Mouse (Mus musculus) heart, embryonic 16.5 days (tissue): ENCODE measurements around the gene Tas2r144. TPM values are rescaled to one million over a fixed set of nuclear protein-coding genes. Genes with fewer than 3 reads are reported as not detected.

Source experiments
- ATAC-seq: fragments of 200-750 bp; cut with Nextera tagmentation; replicated peaks from 2 replicates; pipeline ENCODE4 v1.8.0; 2017; ENCODE audit warnings: moderate number of reproducible peaks; ENCODE audit not compliant: insufficient read depth, low FRiP score; ENCODE audit errors: extremely low read depth
- H3K27ac ChIP-seq: fragments of 300-500 bp; sonication (generic); 2 replicates; pipeline ENCODE4 v1.5.1; 2014; ENCODE audit warnings: mild to moderate bottlenecking, low read length, control low read depth, moderate library complexity
- H3K27me3 ChIP-seq: fragments of 300-500 bp; sonication (generic); 2 replicates; pipeline ENCODE4 v1.6.1; 2014; ENCODE audit warnings: low read length, mixed read lengths; ENCODE audit not compliant: control insufficient read depth, insufficient read depth
- H3K36me3 ChIP-seq: fragments of 300-500 bp; sonication (generic); 2 replicates; pipeline ENCODE4 v1.6.1; 2014; ENCODE audit not compliant: control insufficient read depth, insufficient read depth
- H3K4me1 ChIP-seq: fragments of 300-500 bp; sonication (generic); 2 replicates; pipeline ENCODE4 v1.6.1; 2014; ENCODE audit warnings: low read length, mixed read lengths; ENCODE audit not compliant: control insufficient read depth, insufficient read depth
- H3K4me2 ChIP-seq: fragments of 300-500 bp; sonication (generic); 2 replicates; pipeline ENCODE4 v1.6.1; 2014; ENCODE audit warnings: low read depth, mild to moderate bottlenecking, control low read depth, low read length
- H3K4me3 ChIP-seq: fragments of 300-500 bp; sonication (generic); 2 replicates; pipeline ENCODE4 v1.5.1; 2014; ENCODE audit warnings: mild to moderate bottlenecking, control low read depth, low read length
- H3K9ac ChIP-seq: fragments of 300-500 bp; sonication (generic); 2 replicates; pipeline ENCODE4 v1.6.1; 2014; ENCODE audit warnings: low read length, control low read depth
- H3K9me3 ChIP-seq: fragments of 300-500 bp; sonication (generic); replicated peaks from 2 replicates; pipeline ENCODE4 v1.6.1; 2016; ENCODE audit warnings: low read length; ENCODE audit not compliant: control insufficient read depth
- WGBS: fragments of 180-500 bp; shearing (Covaris S2); extraction: QIAGEN DNeasy Blood & Tissue Kit; methylation state at CpG from one replicate; pipeline ENCODE4 v1.1.7; 2014; 5-methylcytosine and 5-hydroxymethylcytosine counted together
- polyA plus RNA-seq: library from polyadenylated mRNA; unstranded; fragments of >200 nt; fragmentation: Nextera tagmentation; extraction: Ambion mirVana; gene quantifications from 2 replicates; pipeline ENCODE4 v1.2.1, GENCODE M21; 2015

The Tas2r144 gene
- polyA plus RNA-seq, 1 experiment from 2014 or later, result not detected

GRCm38 (mm10) chr6:42231191-42231590 lies 16.1 kb downstream of the Tas2r144 start:
- 87% methylated on average over 3 of the region's 3 CpGs for WGBS

DNA sequence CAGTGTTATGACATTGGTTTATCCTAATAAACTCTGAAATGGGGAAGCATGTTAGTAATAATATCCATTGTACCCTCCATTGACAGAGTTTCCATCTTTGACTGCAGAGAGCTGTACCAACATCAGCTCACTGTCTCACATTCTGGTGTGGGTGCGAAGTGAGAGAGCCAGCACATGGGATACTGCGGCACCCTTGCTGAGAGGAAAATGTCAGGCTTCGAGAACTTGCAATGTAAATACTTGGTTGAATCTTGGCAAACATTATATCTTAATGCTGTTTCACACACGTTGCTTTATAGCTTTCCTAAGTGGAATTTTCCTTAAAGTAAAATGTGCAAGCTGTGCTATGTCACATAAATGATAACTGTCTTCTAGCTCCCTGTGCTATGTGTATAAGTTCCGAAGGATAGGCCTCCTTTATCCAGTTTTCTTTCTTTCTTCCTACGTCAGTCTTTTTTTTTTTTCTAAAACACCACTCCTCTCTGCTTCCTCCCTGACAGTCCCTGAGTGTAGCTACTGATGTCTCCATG lies 22.2 kb downstream of the Tas2r144 start:
- Histone ChIP-seq H3K4me1 (no peaks in the 10 kb centered on the region), H3K9me3 (no peaks in the 10 kb centered on the region), H3K4me3 (no peak overlapping the region), H3K9ac (no peak overlapping the region), H3K27me3 (no peaks in the 10 kb centered on the region), H3K36me3 (no peaks in the 10 kb centered on the region), H3K27ac (no peak overlapping the region), H3K4me2 (no peak overlapping the region)
- ATAC-seq, result no peak
- WGBS, result 58% methylated on average over 6 of the region's 6 CpGs

More at GRCm38 (mm10) chr6:42231191-42231590, 16.1 kb downstream of the Tas2r144 start:
- ATAC-seq, result no peak
- no peak overlapping the region for H3K9ac ChIP-seq
- no peak overlapping the region for H3K4me2 ChIP-seq
- no peak overlapping the region for H3K27ac ChIP-seq
- no peaks in the 10 kb centered on the region for H3K36me3 ChIP-seq
- no peaks in the 10 kb centered on the region for H3K27me3 ChIP-seq
- H3K4me1 ChIP-seq, result no peaks in the 10 kb centered on the region
- H3K4me3 ChIP-seq, result no peak overlapping the region
- no peaks in the 10 kb centered on the region for H3K9me3 ChIP-seq

GRCm38 (mm10) chr6:42241311-42242045 lies 26.4 kb downstream of the Tas2r144 start:
- Histone ChIP-seq H3K9me3 (no peaks in the 10 kb centered on the region), H3K4me1 (0 out of 2 replicates have a peak, but pooled peaks cover 7% of the 10 kb centered on the region), H3K4me3 (no peak overlapping the region), H3K36me3 (no peaks in the 10 kb centered on the region), H3K9ac (no peak overlapping the region), H3K27ac (no peak overlapping the region), H3K4me2 (no peak overlapping the region), H3K27me3 (no peaks in the 10 kb centered on the region)
- 67% methylated on average over 6 of the region's 6 CpGs for WGBS
- no peak for ATAC-seq

DNA sequence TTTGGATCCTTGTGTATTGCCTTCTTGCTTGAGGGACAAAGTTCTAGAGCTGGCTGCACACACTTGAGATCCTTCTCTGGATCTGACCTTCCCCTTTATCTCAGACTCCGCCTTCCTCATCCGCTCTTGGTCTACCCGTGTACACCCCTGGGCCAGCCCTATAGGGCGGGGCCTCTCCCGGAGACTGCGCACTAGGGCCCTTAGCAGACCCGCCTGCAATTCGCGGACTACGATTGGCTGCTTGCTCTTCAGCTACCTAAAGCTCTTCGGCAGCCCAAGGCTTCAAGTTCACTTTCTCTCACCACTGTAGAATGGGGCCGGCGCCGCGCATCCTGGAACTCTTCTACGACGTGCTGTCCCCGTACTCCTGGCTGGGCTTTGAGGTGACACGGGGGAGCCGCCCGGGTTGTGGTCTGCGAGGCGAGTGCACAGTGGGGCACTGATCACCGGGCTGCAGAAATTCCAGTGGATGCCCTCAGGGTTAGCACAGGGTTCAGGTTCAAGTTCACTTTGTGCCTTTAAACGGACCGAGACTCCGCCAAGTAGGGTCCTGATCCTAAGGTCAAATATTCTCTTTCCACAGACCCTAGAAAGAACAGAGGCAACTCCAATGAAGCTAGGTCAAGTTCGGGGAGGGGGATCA lies 30.7 kb downstream of the Tas2r144 start, which contains the start of gene Gstk1:
Gene Gstk1, plus strand, starts transcription at position 225 of the 643 bp plus-strand sequence.
- Histone ChIP-seq H3K9me3 (no peaks in the 10 kb centered on the region), H3K27me3 (no peaks in the 10 kb centered on the region), H3K9ac (peak within 1 kb of the TSS; percentile 80), H3K4me2 (peak within 1 kb of the TSS; percentile 94), H3K36me3 (no peaks in the 10 kb centered on the region), H3K27ac (no peak within 1 kb of the TSS), H3K4me3 (peak within 1 kb of the TSS; percentile 64), H3K4me1 (0 out of 2 replicates have a peak, but pooled peaks cover 7% of the 10 kb centered on the region)
- WGBS, result 2% methylated on average over 28 of the region's 28 CpGs
- ATAC-seq, result peak; percentile 99

GRCm38 (mm10) chr6:42247173-42247572 lies 32.0 kb downstream of the Tas2r144 start:
- Histone ChIP-seq H3K36me3 (no peaks in the 10 kb centered on the region), H3K27me3 (no peaks in the 10 kb centered on the region), H3K9ac (no peak overlapping the region), H3K4me3 (no peak overlapping the region), H3K9me3 (no peaks in the 10 kb centered on the region), H3K4me1 (0 out of 2 replicates have a peak, but pooled peaks cover 7% of the 10 kb centered on the region), H3K4me2 (no peak overlapping the region), H3K27ac (no peak overlapping the region)
- 16% methylated on average over 8 of the region's 8 CpGs for WGBS
- no peak for ATAC-seq

GRCm38 (mm10) chr6:42247981-42248380 lies 32.9 kb downstream of the Tas2r144 start:
- ATAC-seq, result no peak
- WGBS, result 81% methylated on average over 1 of the region's 1 CpGs
- H3K4me2 ChIP-seq, result no peak overlapping the region
- H3K9ac ChIP-seq, result no peak overlapping the region
- H3K9me3 ChIP-seq, result no peaks in the 10 kb centered on the region
- no peak overlapping the region for H3K4me3 ChIP-seq
- H3K27ac ChIP-seq, result no peak overlapping the region
- no peaks in the 10 kb centered on the region for H3K36me3 ChIP-seq
- 0 out of 2 replicates have a peak, but pooled peaks cover 7% of the 10 kb centered on the region for H3K4me1 ChIP-seq
- H3K27me3 ChIP-seq, result no peaks in the 10 kb centered on the region

- no peak overlapping the region for H3K9ac ChIP-seq
- H3K36me3 ChIP-seq, result no peaks in the 10 kb centered on the region
- H3K27me3 ChIP-seq, result no peaks in the 10 kb centered on the region
- H3K27ac ChIP-seq, result no peak overlapping the region
- no peaks in the 10 kb centered on the region for H3K9me3 ChIP-seq
- no peak for ATAC-seq
- H3K4me2 ChIP-seq, result no peak overlapping the region
- no peaks in the 10 kb centered on the region for H3K4me1 ChIP-seq
- no peak overlapping the region for H3K4me3 ChIP-seq
- 83% methylated on average over 4 of the region's 4 CpGs for WGBS
These were observed 36.7 kb downstream of the Tas2r144 start for GRCm38 (mm10) chr6:42251791-42252190.

GRCm38 (mm10) chr6:42253103-42253502 lies 38.0 kb downstream of the Tas2r144 start:
- 64% methylated on average over 2 of the region's 2 CpGs for WGBS
- H3K27ac ChIP-seq, result no peak overlapping the region
- no peak overlapping the region for H3K9ac ChIP-seq
- no peaks in the 10 kb centered on the region for H3K4me1 ChIP-seq
- H3K4me2 ChIP-seq, result no peak overlapping the region
- no peak for ATAC-seq
- H3K9me3 ChIP-seq, result no peaks in the 10 kb centered on the region
- H3K36me3 ChIP-seq, result no peaks in the 10 kb centered on the region
- no peaks in the 10 kb centered on the region for H3K27me3 ChIP-seq
- H3K4me3 ChIP-seq, result no peak overlapping the region

GRCm38 (mm10) chr6:42257303-42257863 lies 42.3 kb downstream of the Tas2r144 start:
- Histone ChIP-seq H3K27ac (no peak overlapping the region), H3K4me1 (no peaks in the 10 kb centered on the region), H3K36me3 (no peaks in the 10 kb centered on the region), H3K4me3 (no peak overlapping the region), H3K27me3 (no peaks in the 10 kb centered on the region), H3K9me3 (no peaks in the 10 kb centered on the region), H3K9ac (no peak overlapping the region), H3K4me2 (no peak overlapping the region)
- 17% methylated on average over 11 of the region's 11 CpGs for WGBS
- ATAC-seq, result peak; percentile 79; the same call in 1 of the 2 replicates
